Mouse (Mus musculus) midbrain, embryonic 16.5 days (tissue): Measurements from ENCODE around the gene Swt1. TPM values are rescaled to one million over a fixed set of nuclear protein-coding genes. Genes with fewer than 3 reads are reported as not detected.
"Not testable (repeated sequence)": the region's sequence is repeated elsewhere in the genome, so short reads cannot be mapped to it uniquely, and the experiment has no call there.

ENCODE experiments used
- ATAC-seq: fragments of 200-750 bp; cut with Nextera tagmentation; 2 replicates; pipeline ENCODE4 v1.8.0; 2017; ENCODE audit warnings: moderate TSS enrichment
- H3K27ac ChIP-seq: fragments of 300-500 bp; sonication (generic); 2 replicates; pipeline ENCODE4 v1.5.1; 2014; ENCODE audit warnings: mild to moderate bottlenecking, low read length, mixed read lengths
- H3K27me3 ChIP-seq: fragments of 300-500 bp; sonication (generic); 2 replicates; pipeline ENCODE4 v1.6.1; 2014; ENCODE audit warnings: low read depth, low read length, mixed read lengths; ENCODE audit not compliant: control insufficient read depth, insufficient read depth
- H3K36me3 ChIP-seq: fragments of 300-500 bp; sonication (generic); 2 replicates; pipeline ENCODE4 v1.6.1; 2014; ENCODE audit warnings: mild to moderate bottlenecking, low read length, moderate library complexity, mixed read lengths; ENCODE audit not compliant: control insufficient read depth, insufficient read depth
- H3K4me1 ChIP-seq: fragments of 300-500 bp; sonication (generic); 2 replicates; pipeline ENCODE4 v1.6.1; 2014; ENCODE audit warnings: mild to moderate bottlenecking, low read length, mixed read lengths; ENCODE audit not compliant: control insufficient read depth, insufficient read depth
- H3K4me2 ChIP-seq: fragments of 300-500 bp; sonication (generic); 2 replicates; pipeline ENCODE4 v1.6.1; 2014; ENCODE audit warnings: mild to moderate bottlenecking, low read length, mixed read lengths
- H3K4me3 ChIP-seq: fragments of 300-500 bp; sonication (generic); 2 replicates; pipeline ENCODE4 v1.5.1; 2014; ENCODE audit warnings: low read depth, mild to moderate bottlenecking, low read length, moderate library complexity, mixed read lengths
- H3K9ac ChIP-seq: fragments of 300-500 bp; sonication (generic); 2 replicates; pipeline ENCODE4 v1.6.1; 2014; ENCODE audit warnings: low read depth, low read length, mixed read lengths
- H3K9me3 ChIP-seq: fragments of 300-500 bp; sonication (generic); replicated peaks from 2 replicates; pipeline ENCODE4 v1.6.1; 2014; ENCODE audit warnings: mild to moderate bottlenecking, low read length, mixed read lengths; ENCODE audit not compliant: control insufficient read depth, poor library complexity, severe bottlenecking
- WGBS: fragments of 180-500 bp; shearing (Covaris S2); extraction: QIAGEN DNeasy Blood & Tissue Kit; methylation state at CpG from one replicate; pipeline ENCODE4 v1.1.7; 2014; 5-methylcytosine and 5-hydroxymethylcytosine counted together
- polyA plus RNA-seq: library from polyadenylated mRNA; unstranded; fragments of >200 nt; fragmentation: Nextera tagmentation; extraction: Ambion mirVana; gene quantifications from 2 replicates; pipeline ENCODE4 v1.2.1, GENCODE M21; 2015

The Swt1 gene
- polyA plus RNA-seq, 1 experiment from 2014 or later, result 12.9 TPM

- Histone ChIP-seq H3K4me1 (peaks cover 30% of the 10 kb centered on the region), H3K36me3 (peaks cover 16% of the 10 kb centered on the region)
- not testable (repeated sequence) for H3K4me2 ChIP-seq, H3K9me3 ChIP-seq, ATAC-seq, H3K27me3 ChIP-seq, H3K9ac ChIP-seq, H3K27ac ChIP-seq, H3K4me3 ChIP-seq
- 83% methylated on average over 4 of the region's 4 CpGs for WGBS
Observed at GRCm38 (mm10) chr1:151348293-151348692, 80.0 kb downstream of the Swt1 start.

GRCm38 (mm10) chr1:151346681-151347127, 81.6 kb downstream of the Swt1 start:
- WGBS, result 35% methylated on average over 6 of the region's 6 CpGs
- ATAC-seq, result no peak
- H3K27ac ChIP-seq, result no peak overlapping the region
- peak overlapping the region; percentile 60 for H3K4me2 ChIP-seq
- peaks cover 5% of the 10 kb centered on the region; the same call in 1 of the 2 replicates for H3K36me3 ChIP-seq
- no peaks in the 10 kb centered on the region for H3K9me3 ChIP-seq
- H3K9ac ChIP-seq, result peak overlapping the region; percentile 42; the same call in 1 of the 2 replicates
- H3K4me3 ChIP-seq, result peak overlapping the region; percentile 32
- peaks cover 36% of the 10 kb centered on the region for H3K4me1 ChIP-seq
- no peaks in the 10 kb centered on the region for H3K27me3 ChIP-seq

GRCm38 (mm10) chr1:151345863-151346195, 82.4 kb downstream of the Swt1 start:
- H3K27ac ChIP-seq, result no peak overlapping the region
- 0 out of 2 replicates have a peak overlapping the region, but pooled peaks have one; percentile 46 for H3K9ac ChIP-seq
- peak overlapping the region; percentile 60 for H3K4me2 ChIP-seq

GRCm38 (mm10) chr1:151345109-151345862, 83.0 kb downstream of the Swt1 start:
- Histone ChIP-seq H3K9me3 (no peaks in the 10 kb centered on the region), H3K4me2 (peak overlapping the region; percentile 60), H3K9ac (peak overlapping the region; percentile 88), H3K36me3 (0 out of 2 replicates have a peak, but pooled peaks cover 2% of the 10 kb centered on the region), H3K4me3 (peak overlapping the region; percentile 71), H3K27ac (peak overlapping the region; percentile 94), H3K4me1 (peaks cover 36% of the 10 kb centered on the region), H3K27me3 (no peaks in the 10 kb centered on the region)
- WGBS, result under 1% methylated on average over 37 of the region's 55 CpGs
- ATAC-seq, result peak; percentile 88

More at GRCm38 (mm10) chr1:151345863-151346195, 82.4 kb downstream of the Swt1 start:
- H3K27me3 ChIP-seq, result no peaks in the 10 kb centered on the region
- H3K9me3 ChIP-seq, result no peaks in the 10 kb centered on the region
- H3K4me1 ChIP-seq, result peaks cover 36% of the 10 kb centered on the region
- peak overlapping the region; percentile 71 for H3K4me3 ChIP-seq
- 0 out of 2 replicates have a peak, but pooled peaks cover 2% of the 10 kb centered on the region for H3K36me3 ChIP-seq
- no peak for ATAC-seq

GRCm38 (mm10) chr1:151344283-151345108, 83.8 kb downstream of the Swt1 start, which contains the start of gene Ivns1abp:
TSS of gene Ivns1abp (plus strand) at chr1:151344477.
- Histone ChIP-seq H3K36me3 (no peaks in the 10 kb centered on the region), H3K27me3 (no peaks in the 10 kb centered on the region), H3K4me2 (peak within 1 kb of the TSS; percentile 60), H3K9me3 (no peaks in the 10 kb centered on the region), H3K9ac (peak within 1 kb of the TSS; percentile 88), H3K27ac (peak within 1 kb of the TSS; percentile 94), H3K4me3 (peak within 1 kb of the TSS; percentile 71), H3K4me1 (peaks cover 31% of the 10 kb centered on the region)
- WGBS, result under 1% methylated on average over 101 of the region's 104 CpGs
- ATAC-seq, result peak; percentile 96

GRCm38 (mm10) chr1:151343571-151344282, 84.5 kb downstream of the Swt1 start:
- peak overlapping the region; percentile 57 for H3K9ac ChIP-seq
- H3K36me3 ChIP-seq, result no peaks in the 10 kb centered on the region
- peak overlapping the region; percentile 60 for H3K4me2 ChIP-seq
- no peaks in the 10 kb centered on the region for H3K27me3 ChIP-seq
- H3K27ac ChIP-seq, result peak overlapping the region; percentile 75
- WGBS, result 1% methylated on average over 17 of the region's 17 CpGs
- H3K4me1 ChIP-seq, result peaks cover 27% of the 10 kb centered on the region
- peak; percentile 57; the same call in 1 of the 2 replicates for ATAC-seq
- no peaks in the 10 kb centered on the region for H3K9me3 ChIP-seq
- peak overlapping the region; percentile 71 for H3K4me3 ChIP-seq

- peak overlapping the region; percentile 2; the same call in 1 of the 2 replicates for H3K4me3 ChIP-seq
- ATAC-seq, result no peak
- H3K9me3 ChIP-seq, result no peaks in the 10 kb centered on the region
- H3K36me3 ChIP-seq, result no peaks in the 10 kb centered on the region
- H3K4me1 ChIP-seq, result peaks cover 24% of the 10 kb centered on the region
- H3K4me2 ChIP-seq, result peak overlapping the region; percentile 60; the same call in 1 of the 2 replicates
- H3K27me3 ChIP-seq, result no peaks in the 10 kb centered on the region
- 28% methylated on average over 6 of the region's 6 CpGs for whole genome bisulfite sequencing
- H3K9ac ChIP-seq, result 0 out of 2 replicates have a peak overlapping the region, but pooled peaks have one; percentile 3
- no peak overlapping the region for H3K27ac ChIP-seq
Observed at GRCm38 (mm10) chr1:151342968-151343367, 85.3 kb downstream of the Swt1 start.

GRCm38 (mm10) chr1:151342311-151342710, 85.9 kb downstream of the Swt1 start:
- WGBS, result 57% methylated on average over 2 of the region's 3 CpGs
- no peaks in the 10 kb centered on the region for H3K36me3 ChIP-seq
- no peaks in the 10 kb centered on the region for H3K27me3 ChIP-seq
- peaks cover 24% of the 10 kb centered on the region for H3K4me1 ChIP-seq
- no peak overlapping the region for H3K9ac ChIP-seq
- no peak overlapping the region for H3K4me3 ChIP-seq
- no peak overlapping the region for H3K4me2 ChIP-seq
- H3K27ac ChIP-seq, result no peak overlapping the region
- no peaks in the 10 kb centered on the region for H3K9me3 ChIP-seq
- ATAC-seq, result no peak
